Mouse (Mus musculus): ENCODE results near the gene Rbl1. TPM values are rescaled to one million over a fixed set of nuclear protein-coding genes. Genes with fewer than 3 reads are reported as not detected.

The Rbl1 gene
- total and polyA plus RNA-seq, 3 experiments, result 17.8 to 18.1 TPM; not detected in 1

GRCm38 (mm10) chr2:157187223-157187622 lies 17.1 kb downstream of the Rbl1 start:
- TF ChIP-seq NELFE (IDR thresholded peaks at IDR 0.05; ENCODE audit: low read depth, low read length), result no peak
- TF ChIP-seq POLR2AphosphoS5 (IDR thresholded peaks at IDR 0.05; ENCODE audit: borderline replicate concordance, low read depth, low read length), result no peak
- TF ChIP-seq SIN3A (IDR thresholded peaks at IDR 0.05; ENCODE audit: low read length), result no peak
- TF ChIP-seq EP300 (IDR thresholded peaks at IDR 0.05; ENCODE audit: low read depth in 1 of 2, low read length in 2 of 2), result peak in 1 of 2 experiments; percentile 46; a peak in 2 of 4 replicates
- TF ChIP-seq ZNF384 (IDR thresholded peaks at IDR 0.05; ENCODE audit: low read depth, low read length), result no peak
- TF ChIP-seq SMC3 (IDR thresholded peaks at IDR 0.05; ENCODE audit: low read depth, low read length), result no peak
- TF ChIP-seq JUND (IDR thresholded peaks at IDR 0.05; ENCODE audit: low read depth, low read length), result peak; percentile 47; the same call in 1 of the 2 replicates
- peak; percentile 49; the same call in 1 of the 2 replicates for TF ChIP-seq ETS1 (IDR thresholded peaks at IDR 0.05; ENCODE audit: low read depth, low read length)
- TF ChIP-seq MEF2A (IDR thresholded peaks at IDR 0.05; ENCODE audit: extremely low read depth, insufficient replicate concordance, low read depth, low read length, poor library complexity, severe bottlenecking), result no peak
- no peak for TF ChIP-seq GABPA (IDR thresholded peaks at IDR 0.05; ENCODE audit: low read depth, low read length)
- Histone ChIP-seq H3K9me3 (replicated peaks; ENCODE audit: insufficient read depth, low read length) (no peaks in the 10 kb centered on the region), H3K9ac (ENCODE audit: control insufficient read depth, low read depth, low read length, poor library complexity, severe bottlenecking) (no peak overlapping the region), H3K36me3 (ENCODE audit: control insufficient read depth in 1 of 2, insufficient read depth in 2 of 2, low read length in 2 of 2) (peaks cover 5 to 26% of the 10 kb centered on the region in 2 experiments), H3K27me3 (ENCODE audit: control insufficient read depth in 1 of 2, insufficient read depth in 2 of 2, low read length in 2 of 2) (no peaks in the 10 kb centered on the region), H3K4me1 (ENCODE audit: control insufficient read depth in 1 of 2, insufficient read depth in 2 of 2, low read length in 2 of 2) (no peaks in the 10 kb centered on the region), H3K79me2 (ENCODE audit: control insufficient read depth, insufficient read depth, low read length, poor library complexity) (no peaks in the 10 kb centered on the region), H3K4me3 (ENCODE audit: control insufficient read depth in 1 of 2, insufficient read depth in 1 of 2, low read depth in 2 of 2, low read length in 2 of 2) (no peak overlapping the region), H3K27ac (ENCODE audit: control insufficient read depth, low read depth, low read length) (no peak overlapping the region)
- DNase-seq (ENCODE audit: low read depth, low spot score), result peak; percentile 70

DNA sequence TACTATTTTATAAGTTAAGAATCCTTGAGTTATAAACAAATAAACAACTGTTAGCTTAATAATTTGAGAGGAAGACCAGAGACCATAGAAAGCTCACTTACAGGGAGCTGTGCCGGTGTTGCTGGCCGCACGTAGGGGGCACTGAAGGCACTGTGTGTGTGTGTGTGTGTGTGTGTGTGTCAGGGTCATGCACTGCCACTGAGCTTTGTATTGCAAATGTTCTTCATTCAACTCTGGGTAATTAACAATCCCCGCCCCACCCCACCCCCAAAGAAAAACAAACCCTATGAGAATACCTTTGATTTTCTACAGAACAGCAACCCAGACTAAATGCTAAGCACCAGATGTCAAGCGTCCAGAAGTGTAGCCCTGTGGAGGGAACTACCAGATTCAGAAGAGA lies 17.8 kb downstream of the Rbl1 start:
- H3K4me1 ChIP-seq (ENCODE audit: control insufficient read depth in 1 of 2, insufficient read depth in 2 of 2, low read length in 2 of 2), result no peaks in the 10 kb centered on the region
- no peak for DNase-seq (ENCODE audit: low read depth, low spot score)
- no peaks in the 10 kb centered on the region for H3K79me2 ChIP-seq (ENCODE audit: control insufficient read depth, insufficient read depth, low read length, poor library complexity)
- H3K9me3 ChIP-seq (replicated peaks; ENCODE audit: insufficient read depth, low read length), result no peaks in the 10 kb centered on the region
- H3K9ac ChIP-seq (ENCODE audit: control insufficient read depth, low read depth, low read length, poor library complexity, severe bottlenecking), result no peak overlapping the region
- H3K27me3 ChIP-seq (ENCODE audit: control insufficient read depth in 1 of 2, insufficient read depth in 2 of 2, low read length in 2 of 2), result no peaks in the 10 kb centered on the region
- H3K27ac ChIP-seq (ENCODE audit: control insufficient read depth, low read depth, low read length), result no peak overlapping the region
- TF ChIP-seq GATA1 (IDR thresholded peaks at IDR 0.05; ENCODE audit: low read depth, low read length), result no peak
- no peak for TF ChIP-seq CTCF (IDR thresholded peaks at IDR 0.05 in 2 of 3, conservative IDR thresholded peaks at IDR 0.05 in 1 of 3; ENCODE audit: control insufficient read depth in 1 of 3, insufficient read depth in 1 of 3, low read depth in 2 of 3, low read length in 3 of 3, poor library complexity in 1 of 3, severe bottlenecking in 1 of 3)
- no peak for TF ChIP-seq MAX (IDR thresholded peaks at IDR 0.05; ENCODE audit: low read length)
- TF ChIP-seq ETS1 (IDR thresholded peaks at IDR 0.05; ENCODE audit: low read depth, low read length), result no peak
- TF ChIP-seq MAFK (IDR thresholded peaks at IDR 0.05; ENCODE audit: borderline replicate concordance, low read depth, low read length), result no peak
- no peak for TF ChIP-seq HCFC1 (IDR thresholded peaks at IDR 0.05; ENCODE audit: low read depth, low read length)
- no peak for TF ChIP-seq ZMIZ1 (IDR thresholded peaks at IDR 0.05; ENCODE audit: low read depth, low read length)
- TF ChIP-seq TAL1 (IDR thresholded peaks at IDR 0.05; ENCODE audit: low read length), result no peak
- TF ChIP-seq EP300 (IDR thresholded peaks at IDR 0.05; ENCODE audit: low read depth in 1 of 2, low read length in 2 of 2), result no peak
- no peak for TF ChIP-seq SIN3A (IDR thresholded peaks at IDR 0.05; ENCODE audit: low read length)
- no peak for TF ChIP-seq RCOR1 (IDR thresholded peaks at IDR 0.05; ENCODE audit: low read depth, low read length)
- TF ChIP-seq JUND (IDR thresholded peaks at IDR 0.05; ENCODE audit: low read depth, low read length), result no peak
- no peak for TF ChIP-seq MYC (IDR thresholded peaks at IDR 0.05; ENCODE audit: low read depth, low read length)
- H3K36me3 ChIP-seq (ENCODE audit: control insufficient read depth in 1 of 2, insufficient read depth in 2 of 2, low read length in 2 of 2), result peaks cover 5 to 26% of the 10 kb centered on the region in 2 experiments
- no peak overlapping the region for H3K4me3 ChIP-seq (ENCODE audit: control insufficient read depth in 1 of 2, insufficient read depth in 1 of 2, low read depth in 2 of 2, low read length in 2 of 2)

Measured in MEL (cell line).